Mouse (Mus musculus): Measurements from ENCODE around the gene Itm2b.

DNA sequence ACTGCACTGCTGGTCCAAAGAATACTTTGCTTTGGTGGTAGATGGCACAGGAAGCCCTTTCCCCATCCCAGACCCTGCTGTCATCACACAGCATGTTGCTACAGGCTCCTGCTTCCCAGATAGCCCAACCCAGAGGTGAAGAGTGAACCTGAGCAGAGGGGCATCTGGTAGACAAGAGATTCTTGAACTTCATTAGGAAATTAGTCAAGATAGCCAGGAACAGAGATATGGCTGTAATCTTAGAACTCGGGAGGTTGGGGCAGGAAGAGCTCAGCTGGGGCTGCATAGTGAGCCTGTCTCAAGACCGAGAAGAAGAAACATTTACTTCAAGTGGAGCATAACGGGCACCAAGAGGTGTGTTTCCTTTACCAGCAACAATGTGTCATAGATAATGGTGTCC lies 16.3 kb upstream of the Itm2b start:
- no peak for TF ChIP-seq CTCF (IDR thresholded peaks at IDR 0.05; ENCODE audit: control insufficient read depth, insufficient read depth, low read length)
- no peak for TF ChIP-seq POLR2A (IDR thresholded peaks at IDR 0.05; ENCODE audit: borderline replicate concordance, control insufficient read depth, low read depth, low read length)

Measured in bone marrow, adult 2 months (tissue).